Mouse (Mus musculus) spleen, adult 12 weeks (tissue): ENCODE data around the gene Slc35g1.

Source experiments
- DNase-seq: peaks from one replicate; pipeline ENCODE4 v3.0.0; 2022; ENCODE audit warnings: low spot score

Gene Slc35g1

DNA sequence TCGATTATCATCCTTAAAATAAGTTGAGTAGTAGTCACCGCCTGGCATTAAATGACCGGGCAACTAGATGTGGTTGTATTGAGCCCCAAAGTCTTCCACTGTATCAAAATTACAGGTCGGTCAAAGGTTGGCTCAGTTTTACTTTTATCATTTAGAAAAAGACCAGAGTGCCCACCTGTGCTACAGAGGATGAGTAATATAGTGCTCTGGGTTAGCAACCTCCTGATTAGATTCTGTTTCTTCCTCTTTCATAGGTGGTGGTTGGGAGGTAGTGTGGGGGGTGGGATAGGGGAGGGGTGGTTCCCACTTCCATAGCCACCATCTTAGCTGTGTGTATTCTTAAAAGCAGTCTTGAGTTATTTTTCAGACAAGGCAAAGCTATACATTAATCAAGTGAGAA, 7.9 kb upstream of the Slc35g1 start:
- DNase-seq: no peak

GRCm38 (mm10) chr19:38396633-38396970, 822 bp downstream of the Slc35g1 start:
- DNase-seq: no peak

GRCm38 (mm10) chr19:38397004-38397403, 1.2 kb downstream of the Slc35g1 start:
- DNase-seq: no peak

GRCm38 (mm10) chr19:38398966-38399365, 3.2 kb downstream of the Slc35g1 start:
- no peak for DNase-seq

DNA sequence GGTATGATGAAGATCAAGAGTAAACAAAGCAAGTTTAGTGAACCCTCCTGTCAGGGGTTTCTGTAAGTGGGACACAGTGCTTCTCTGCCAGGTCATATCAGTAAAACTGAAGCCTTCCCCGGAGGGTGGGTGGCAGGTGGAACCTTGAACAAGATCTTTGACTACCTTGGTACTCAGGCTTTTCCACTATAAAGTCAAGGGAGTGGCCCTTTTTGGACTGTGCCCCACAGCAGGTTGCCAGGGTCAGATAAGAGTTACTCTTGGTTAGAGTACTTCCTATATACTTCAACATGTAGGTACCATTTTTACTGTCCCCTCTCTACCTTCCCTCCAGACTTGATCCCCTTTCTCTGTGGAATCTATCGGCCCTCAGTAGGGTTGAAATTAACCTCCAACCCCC, 5.1 kb downstream of the Slc35g1 start:
- no peak for DNase-seq

DNA sequence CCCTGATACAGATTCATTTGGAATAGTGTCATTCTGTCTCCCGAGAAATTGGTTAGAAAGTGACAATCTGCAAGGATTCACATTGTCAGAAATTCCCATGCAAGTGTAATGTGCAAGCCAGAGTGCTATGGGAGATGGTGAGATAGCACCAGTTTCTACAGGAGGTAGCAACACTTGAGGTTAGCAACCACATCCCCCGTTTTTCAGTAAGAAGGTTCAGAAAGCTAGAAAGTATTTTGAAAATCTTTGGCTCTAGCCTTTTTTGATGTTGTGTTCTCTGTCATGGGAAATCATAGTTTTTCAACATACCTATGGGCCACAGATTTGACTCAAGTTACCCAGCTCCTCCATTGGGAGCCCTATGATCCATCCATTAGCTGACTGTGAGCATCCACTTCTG, 5.6 kb downstream of the Slc35g1 start:
- DNase-seq: no peak

GRCm38 (mm10) chr19:38410357-38411056, 14.7 kb downstream of the Slc35g1 start:
- DNase-seq: no peak

DNA sequence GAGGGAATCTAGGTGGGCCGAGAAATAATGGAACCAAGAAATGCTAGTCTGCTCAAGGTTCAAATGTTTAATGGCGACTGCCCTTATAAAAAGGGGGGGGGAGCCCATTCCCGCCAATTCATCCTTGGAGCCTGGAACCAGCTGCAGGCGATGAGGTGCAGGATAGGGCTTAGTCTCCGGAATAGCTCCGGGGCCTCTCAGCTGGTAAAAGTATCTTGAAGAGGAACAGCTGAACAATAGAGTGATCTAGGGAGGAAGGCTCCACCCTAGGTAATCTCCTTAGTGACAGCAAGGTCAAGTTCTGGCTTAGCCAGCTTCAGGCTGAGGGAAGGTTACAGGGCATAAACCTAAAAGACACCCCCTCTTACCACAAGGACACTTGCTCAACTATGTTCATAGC, 18.1 kb downstream of the Slc35g1 start:
- DNase-seq: no peak

DNA sequence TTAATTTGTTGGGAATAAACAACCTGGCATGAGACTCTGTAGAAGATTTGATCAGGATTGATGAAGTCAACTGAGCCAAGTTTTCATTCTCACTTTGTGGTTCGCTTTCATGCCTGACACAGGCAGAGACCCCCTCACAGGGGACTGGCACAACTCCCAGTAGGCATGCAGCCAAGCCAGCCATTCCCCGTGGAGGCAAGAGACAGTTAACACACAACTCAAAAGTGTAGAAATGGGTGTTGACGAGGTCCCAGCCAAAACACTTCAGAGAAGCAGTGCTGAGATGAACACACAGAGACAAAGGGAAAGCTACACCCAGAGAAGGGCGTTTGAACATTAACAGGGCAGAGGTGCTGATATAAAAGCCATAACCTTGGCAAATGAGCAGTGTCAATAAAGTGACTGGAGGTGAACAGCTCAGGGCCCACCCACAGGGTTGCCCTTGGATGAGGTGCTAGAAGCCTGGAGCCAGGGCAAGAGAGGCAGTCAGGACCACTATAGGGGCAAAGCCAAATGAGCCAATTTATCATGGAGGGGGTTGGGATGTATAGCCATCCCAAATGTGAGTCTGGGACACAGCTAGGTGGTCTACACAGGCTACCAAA, 23.1 kb downstream of the Slc35g1 start:
- no peak for DNase-seq

DNA sequence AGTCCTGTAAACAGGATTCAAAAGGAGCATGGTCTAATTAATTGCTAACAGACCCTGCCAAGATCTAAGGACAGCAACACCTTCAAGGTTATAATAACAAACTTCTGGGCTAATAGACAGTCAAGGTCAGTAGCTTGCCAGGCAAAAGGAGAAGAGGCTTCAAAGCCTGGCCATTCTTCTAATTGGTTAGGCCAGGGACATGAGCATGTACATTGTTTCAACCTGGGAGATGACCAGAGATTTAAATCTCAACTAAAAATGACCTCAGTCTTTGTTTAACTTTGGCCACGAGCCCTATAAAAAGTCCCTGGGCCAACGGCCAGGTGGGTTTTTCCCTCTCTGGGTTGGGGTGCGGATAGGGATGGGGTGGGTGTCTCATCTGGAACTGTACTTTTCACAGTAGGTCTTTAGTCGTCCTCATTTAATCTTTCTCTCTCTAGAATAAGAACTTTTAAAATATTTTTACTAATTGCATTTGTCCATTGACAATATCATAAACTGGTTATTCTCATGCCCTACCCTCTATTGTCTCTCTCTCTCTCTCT, 25.0 kb downstream of the Slc35g1 start:
- DNase-seq: no peak

DNA sequence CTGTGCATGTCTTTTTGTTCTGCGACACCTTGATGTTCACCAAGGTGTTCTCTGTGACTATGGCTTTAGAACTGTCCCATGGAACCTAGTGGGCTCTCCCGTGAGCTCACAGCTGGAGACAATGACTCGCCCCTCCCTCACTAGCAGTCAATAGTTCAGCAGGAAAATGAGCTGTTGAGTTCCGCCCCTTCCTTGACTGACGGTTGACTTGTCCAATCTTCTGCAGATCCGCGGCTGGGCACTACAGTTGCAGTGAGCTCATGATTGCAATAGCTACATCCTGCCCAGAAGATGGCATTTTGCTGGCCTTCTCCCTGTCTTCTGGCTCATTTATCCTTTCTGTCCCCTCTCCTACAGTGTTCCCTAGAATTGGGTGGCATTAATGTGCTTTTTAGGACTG, 25.7 kb downstream of the Slc35g1 start:
- DNase-seq: no peak

- DNase-seq: no peak
Measured at GRCm38 (mm10) chr19:38422926-38423325, 27.1 kb downstream of the Slc35g1 start.

DNA sequence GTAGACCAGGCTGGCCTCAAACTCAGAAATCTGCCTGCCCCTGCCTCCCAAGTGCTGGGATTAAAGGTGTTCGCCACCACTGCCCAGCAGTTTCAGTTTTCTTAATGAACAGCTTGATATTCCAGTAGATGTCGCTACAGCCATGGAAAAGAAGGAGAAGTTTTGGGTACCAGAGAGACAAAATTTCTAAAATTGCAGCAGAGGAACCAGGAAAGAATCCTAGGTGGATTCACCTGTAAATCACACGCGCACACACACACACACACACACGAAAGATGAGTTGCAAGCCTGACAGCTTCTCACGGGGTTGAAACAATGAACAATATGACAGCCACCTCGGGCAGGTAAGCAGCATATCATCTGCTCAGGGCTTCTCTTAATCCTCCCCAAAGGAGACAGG, 28.1 kb downstream of the Slc35g1 start:
- no peak for DNase-seq

GRCm38 (mm10) chr19:38424581-38424980, 28.8 kb downstream of the Slc35g1 start:
- no peak for DNase-seq

DNA sequence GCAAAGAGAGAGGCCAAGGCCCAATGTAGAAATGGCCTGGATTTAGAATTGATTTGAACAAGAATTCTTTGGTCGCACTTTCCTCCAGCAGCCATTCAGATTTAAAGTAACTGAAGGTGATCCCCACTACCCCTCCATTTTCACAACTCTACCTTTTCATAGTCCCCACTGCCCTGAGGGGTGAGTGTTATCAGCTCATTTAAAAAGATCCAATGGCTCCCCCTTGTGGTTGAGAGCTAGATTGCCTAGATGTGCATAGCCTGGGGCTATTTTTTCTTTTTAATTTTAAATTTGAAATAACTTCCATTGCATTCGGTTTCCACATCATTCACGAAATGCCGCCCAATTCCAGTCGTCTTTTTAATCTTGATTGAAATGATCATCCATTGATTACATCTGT, 33.5 kb downstream of the Slc35g1 start:
- DNase-seq: no peak

DNA sequence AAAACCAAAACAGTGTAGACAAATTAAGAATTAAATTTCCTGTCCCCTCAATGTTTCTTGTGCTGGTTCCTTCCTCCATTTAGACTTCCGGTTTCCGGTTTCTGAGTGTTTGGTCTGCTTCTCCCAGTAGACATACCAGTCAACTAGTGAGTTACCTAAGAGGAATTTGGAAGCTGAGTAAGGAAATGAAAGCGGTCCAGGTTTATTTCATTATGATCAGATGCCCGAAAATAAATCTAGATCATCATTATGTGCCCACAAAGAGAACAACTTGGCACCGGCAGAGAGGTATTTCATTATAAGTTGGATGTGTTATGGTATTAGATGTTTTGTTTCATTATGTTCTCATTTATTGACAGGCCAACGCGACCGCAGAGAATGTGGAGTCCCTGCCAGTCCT, 34.7 kb downstream of the Slc35g1 start:
- no peak for DNase-seq

DNA sequence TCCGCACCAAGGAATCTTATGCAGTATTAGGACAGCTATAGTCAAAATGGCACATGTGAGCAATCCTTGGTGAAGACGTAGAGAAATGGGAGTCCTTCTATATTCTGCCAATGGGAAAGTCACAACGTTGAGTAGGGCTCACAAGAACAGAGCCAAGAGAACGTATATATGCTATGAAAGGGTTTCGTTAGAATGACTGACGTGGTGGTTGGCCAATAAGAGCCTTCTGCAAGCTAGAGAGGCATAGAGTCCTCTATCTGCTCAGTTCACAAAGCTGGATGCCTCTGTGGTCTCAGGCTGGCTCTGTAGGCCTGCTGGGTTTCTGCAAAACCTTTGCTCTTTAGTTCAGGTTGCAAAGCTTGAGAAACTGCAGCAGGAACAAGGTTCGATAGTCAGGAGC, 35.5 kb downstream of the Slc35g1 start:
- DNase-seq: no peak

DNA sequence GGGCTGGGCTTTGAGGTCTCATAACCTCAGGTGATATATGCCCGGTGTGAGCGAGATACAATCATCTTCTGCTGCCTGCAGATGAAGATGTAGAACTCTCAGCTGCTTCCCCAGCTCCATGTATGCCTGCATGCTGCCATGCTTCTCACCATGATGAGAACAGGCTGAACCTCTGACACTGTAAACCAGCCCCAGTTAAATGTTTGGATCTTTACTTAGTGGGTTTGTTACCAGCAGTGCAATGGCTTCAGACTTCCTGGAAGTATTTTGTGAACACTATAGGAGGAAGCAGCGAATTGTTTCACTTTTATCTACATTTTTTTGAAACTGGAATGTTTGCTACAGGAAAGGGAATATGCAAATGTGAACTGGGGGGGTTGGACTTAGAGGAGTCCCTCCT, 36.2 kb downstream of the Slc35g1 start:
- no peak for DNase-seq

- DNase-seq: no peak
Measured at GRCm38 (mm10) chr19:38433381-38433780, 37.6 kb downstream of the Slc35g1 start.

DNA sequence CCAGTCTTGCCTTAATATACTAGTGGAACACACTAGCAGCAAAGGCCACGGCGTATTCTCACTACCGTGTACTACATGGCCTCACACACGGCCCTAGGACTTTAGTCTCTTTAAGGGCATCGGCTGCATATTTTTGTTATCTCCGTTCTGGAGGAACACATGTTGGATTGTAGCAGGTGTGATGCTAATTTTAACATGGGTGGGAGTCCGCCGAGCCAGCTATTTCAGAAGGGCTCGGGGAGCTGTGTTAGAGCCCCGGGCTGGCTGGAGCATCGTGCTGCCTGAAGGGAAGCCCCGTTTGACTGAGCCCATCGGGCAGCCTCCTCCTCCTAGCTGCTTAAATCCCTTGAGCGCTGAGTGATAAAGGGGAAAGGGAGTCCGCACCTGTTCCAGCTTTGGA, 39.4 kb downstream of the Slc35g1 start:
- no peak for DNase-seq

GRCm38 (mm10) chr19:38441860-38442259, 46.1 kb downstream of the Slc35g1 start:
- DNase-seq: no peak

DNA sequence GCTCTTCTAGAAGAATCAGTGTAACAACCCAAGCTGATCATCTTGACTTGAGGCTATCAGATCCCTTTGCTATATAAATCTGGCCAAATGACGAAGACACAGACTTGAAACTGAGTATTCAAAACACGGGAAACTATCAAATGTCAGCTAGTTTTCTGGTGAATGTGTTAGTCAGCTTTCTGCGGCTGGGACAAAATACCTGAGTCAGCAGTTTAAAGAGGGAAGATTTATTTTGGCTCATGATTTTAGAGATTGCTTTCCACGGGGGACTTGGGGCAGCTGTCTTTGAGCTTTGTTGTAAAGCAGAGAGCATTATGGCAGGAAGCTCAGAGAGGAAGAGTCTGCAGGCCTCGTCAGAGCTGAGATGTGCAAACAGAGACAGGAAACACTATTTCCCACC, 50.0 kb downstream of the Slc35g1 start:
- no peak for DNase-seq
